Mouse (Mus musculus) retina, embryonic 14.5 days (tissue): ENCODE data around the gene 1190002N15Rik.

Experiments used
- DNase-seq: peaks from one replicate; pipeline ENCODE4 v3.0.0-alpha.2; 2015; ENCODE audit warnings: low spot score

The 1190002N15Rik gene

GRCm38 (mm10) chr9:94537970-94538822 lies at the start of gene 1190002N15Rik:
Gene 1190002N15Rik (minus strand): TSS chr9:94538081.
- DNase-seq, result peak; percentile 98

GRCm38 (mm10) chr9:94582309-94582708 lies 44.4 kb upstream of the 1190002N15Rik start:
- DNase-seq, result no peak

GRCm38 (mm10) chr9:94581661-94582060 lies 43.8 kb upstream of the 1190002N15Rik start:
- DNase-seq, result no peak

GRCm38 (mm10) chr9:94580071-94580737 lies 42.3 kb upstream of the 1190002N15Rik start:
- no peak for DNase-seq

- DNase-seq, result no peak
Observed at GRCm38 (mm10) chr9:94571802-94572201, 33.9 kb upstream of the 1190002N15Rik start.

- no peak for DNase-seq
Observed at GRCm38 (mm10) chr9:94568386-94568785, 30.5 kb upstream of the 1190002N15Rik start.

- no peak for DNase-seq
Observed at GRCm38 (mm10) chr9:94567722-94568314, 29.9 kb upstream of the 1190002N15Rik start.

GRCm38 (mm10) chr9:94556776-94557514 lies 19.1 kb upstream of the 1190002N15Rik start:
- DNase-seq, result no peak

- no peak for DNase-seq
Observed at GRCm38 (mm10) chr9:94556249-94556648, 18.4 kb upstream of the 1190002N15Rik start.

- no peak for DNase-seq
Observed at GRCm38 (mm10) chr9:94550493-94551095, 12.7 kb upstream of the 1190002N15Rik start.

- DNase-seq, result no peak
Observed at GRCm38 (mm10) chr9:94543881-94544280, 6.0 kb upstream of the 1190002N15Rik start.

- peak; percentile 33 for DNase-seq
Observed at GRCm38 (mm10) chr9:94540343-94541095, 2.6 kb upstream of the 1190002N15Rik start.

GRCm38 (mm10) chr9:94539346-94539865 lies 1.5 kb upstream of the 1190002N15Rik start:
- DNase-seq, result peak; percentile 9

GRCm38 (mm10) chr9:94538823-94539143 lies 902 bp upstream of the 1190002N15Rik start:
- no peak for DNase-seq

- peak; percentile 72 for DNase-seq
Observed at GRCm38 (mm10) chr9:94537051-94537917, 597 bp downstream of the 1190002N15Rik start.

GRCm38 (mm10) chr9:94536261-94536905 lies 1.5 kb downstream of the 1190002N15Rik start:
- no peak for DNase-seq

- no peak for DNase-seq
Observed at GRCm38 (mm10) chr9:94534795-94535194, 3.1 kb downstream of the 1190002N15Rik start.

GRCm38 (mm10) chr9:94534226-94534625 lies 3.7 kb downstream of the 1190002N15Rik start:
- DNase-seq, result peak; percentile 25

- peak; percentile 57 for DNase-seq
Observed at GRCm38 (mm10) chr9:94533641-94534040, 4.2 kb downstream of the 1190002N15Rik start.
